20 mouse cellular contexts compared by ENCODE assay signal in the genomic region with DNA sequence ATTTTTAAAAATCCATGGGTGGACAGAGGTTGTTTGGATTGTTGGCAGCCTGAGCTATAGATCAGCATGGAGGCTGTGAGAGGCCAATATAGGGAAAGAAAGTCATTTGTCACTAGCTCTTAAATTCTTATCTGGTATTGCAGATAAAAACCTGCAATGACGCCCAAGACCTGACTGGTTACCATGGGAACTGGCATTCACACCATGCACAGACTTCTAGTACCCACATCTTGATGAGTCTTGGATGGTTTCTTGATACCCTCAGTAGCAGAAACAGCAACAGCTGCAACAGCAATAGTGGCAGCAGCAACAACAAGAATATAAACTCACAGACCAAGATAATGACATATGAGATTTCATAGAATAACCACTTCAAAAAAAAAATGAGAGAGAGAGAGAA.
"Had no signal": no experiment of that assay in that cellular context is flagged by ENCODE, and none has a peak within 500 bp of the region (broad histone marks: within the 10 kb centered on the region; RNA-seq: fewer than 3 reads in every experiment).

No protein-coding gene starts in this region.

- H3K9ac ChIP-seq: liver, embryonic 13.5 days; liver, embryonic 15.5 days; liver, postnatal 0 days; lung, embryonic 15.5 days; neural tube, embryonic 12.5 days; stomach, embryonic 15.5 days had no signal

- H3K27me3 ChIP-seq: liver, embryonic 13.5 days; liver, embryonic 15.5 days; lung, embryonic 15.5 days; megakaryocyte, embryonic 14.5 days; neural tube, embryonic 12.5 days; stomach, embryonic 15.5 days had no signal

- H3K4me3 ChIP-seq: liver, embryonic 13.5 days; liver, embryonic 15.5 days; lung, embryonic 15.5 days; megakaryocyte, embryonic 14.5 days; neural tube, embryonic 12.5 days; stomach, embryonic 15.5 days had no signal

- H3K4me2 ChIP-seq: liver, embryonic 13.5 days; liver, embryonic 15.5 days; lung, embryonic 15.5 days; midbrain, embryonic 11.5 days; neural tube, embryonic 12.5 days; stomach, embryonic 15.5 days had no signal

- H3K27ac ChIP-seq: liver, embryonic 13.5 days; liver, embryonic 15.5 days; lung, embryonic 15.5 days; macrophage; neural tube, embryonic 12.5 days; stomach, embryonic 15.5 days; stomach, postnatal 0 days had no signal

- ATAC-seq: liver, postnatal 0 days; lung, postnatal 0 days; midbrain, embryonic 16.5 days had no signal

- H3K9me3 ChIP-seq: liver, embryonic 13.5 days; liver, embryonic 15.5 days; lung, embryonic 15.5 days; neural tube, embryonic 12.5 days; stomach, embryonic 15.5 days had no signal

- H3K4me1 ChIP-seq: liver, embryonic 13.5 days; liver, embryonic 15.5 days; lung, embryonic 15.5 days; megakaryocyte, embryonic 14.5 days; neural tube, embryonic 12.5 days; stomach, embryonic 15.5 days had no signal

- DNase-seq: liver, embryonic 13.5 days; liver, postnatal 0 days; lung, adult 2 months; lung, postnatal 14 days; lung, postnatal 36 days; right cerebral cortex, postnatal 25 days; right cerebral cortex, postnatal 4 days; spleen, adult 18-20 months; thymus, adult 2 months; thymus, postnatal 25 days had no signal

- H3K36me3 ChIP-seq: liver, embryonic 13.5 days; liver, embryonic 15.5 days; lung, embryonic 15.5 days; neural tube, embryonic 12.5 days; stomach, embryonic 15.5 days had no signal
